Mouse (Mus musculus): Measurements from ENCODE around the gene Gramd1b. TPM values are rescaled to one million over a fixed set of nuclear protein-coding genes. Genes with fewer than 3 reads are reported as not detected.
"Not testable (repeated sequence)": the region's sequence is repeated elsewhere in the genome, so short reads cannot be mapped to it uniquely, and the experiment has no call there.

Gene Gramd1b
- polyA plus RNA-seq, 1 experiment from 2014 or later: 8.5 TPM

- no peak for ATAC-seq (replicated peaks; ENCODE audit: insufficient number of reproducible peaks, low FRiP score, low TSS enrichment)
- H3K27me3 ChIP-seq (ENCODE audit: control insufficient read depth, insufficient read depth, low read length): no peaks in the 10 kb centered on the region
- H3K9me3 ChIP-seq (replicated peaks; ENCODE audit: control insufficient read depth, low read length): no peaks in the 10 kb centered on the region
- H3K4me1 ChIP-seq (ENCODE audit: control insufficient read depth, insufficient read depth, low read length): no peaks in the 10 kb centered on the region
- H3K27ac ChIP-seq (ENCODE audit: low read depth, low read length): no peak overlapping the region
- H3K36me3 ChIP-seq (ENCODE audit: control insufficient read depth, insufficient read depth, low read length): no peaks in the 10 kb centered on the region
- WGBS (ENCODE audit: insufficient replicate concordance): 80% methylated on average over 5 of the region's 5 CpGs
- H3K9ac ChIP-seq (ENCODE audit: low read depth, low read length): no peak overlapping the region
- H3K4me2 ChIP-seq: no peak overlapping the region
- no peak overlapping the region for H3K4me3 ChIP-seq (ENCODE audit: low read depth, low read length)
These were observed 26.3 kb downstream of the Gramd1b start for GRCm38 (mm10) chr9:40504886-40505285.

GRCm38 (mm10) chr9:40500691-40501090 is 30.5 kb downstream of the Gramd1b start:
- Histone ChIP-seq H3K27ac (ENCODE audit: low read depth, low read length) (no peak overlapping the region), H3K36me3 (ENCODE audit: control insufficient read depth, insufficient read depth, low read length) (no peaks in the 10 kb centered on the region), H3K4me1 (ENCODE audit: control insufficient read depth, insufficient read depth, low read length) (no peaks in the 10 kb centered on the region), H3K9me3 (replicated peaks; ENCODE audit: control insufficient read depth, low read length) (no peaks in the 10 kb centered on the region), H3K4me3 (ENCODE audit: low read depth, low read length) (no peak overlapping the region), H3K27me3 (ENCODE audit: control insufficient read depth, insufficient read depth, low read length) (no peaks in the 10 kb centered on the region), H3K4me2 (no peak overlapping the region), H3K9ac (ENCODE audit: low read depth, low read length) (no peak overlapping the region)
- ATAC-seq (replicated peaks; ENCODE audit: insufficient number of reproducible peaks, low FRiP score, low TSS enrichment): no peak

GRCm38 (mm10) chr9:40482351-40483084 is 48.7 kb downstream of the Gramd1b start:
- not testable (repeated sequence) for H3K4me2 ChIP-seq; H3K27me3 ChIP-seq (ENCODE audit: control insufficient read depth, insufficient read depth, low read length); ATAC-seq (replicated peaks; ENCODE audit: insufficient number of reproducible peaks, low FRiP score, low TSS enrichment); H3K36me3 ChIP-seq (ENCODE audit: control insufficient read depth, insufficient read depth, low read length); H3K9me3 ChIP-seq (replicated peaks; ENCODE audit: control insufficient read depth, low read length); H3K4me3 ChIP-seq (ENCODE audit: low read depth, low read length); H3K9ac ChIP-seq (ENCODE audit: low read depth, low read length); H3K4me1 ChIP-seq (ENCODE audit: control insufficient read depth, insufficient read depth, low read length); H3K27ac ChIP-seq (ENCODE audit: low read depth, low read length)
- WGBS (ENCODE audit: insufficient replicate concordance): 63% methylated on average over 7 of the region's 7 CpGs

GRCm38 (mm10) chr9:40481271-40481670 is 49.9 kb downstream of the Gramd1b start:
- no peak overlapping the region for H3K9ac ChIP-seq (ENCODE audit: low read depth, low read length)
- H3K9me3 ChIP-seq (replicated peaks; ENCODE audit: control insufficient read depth, low read length): no peaks in the 10 kb centered on the region
- H3K27ac ChIP-seq (ENCODE audit: low read depth, low read length): no peak overlapping the region
- no peaks in the 10 kb centered on the region for H3K36me3 ChIP-seq (ENCODE audit: control insufficient read depth, insufficient read depth, low read length)
- no peak for ATAC-seq (replicated peaks; ENCODE audit: insufficient number of reproducible peaks, low FRiP score, low TSS enrichment)
- H3K4me1 ChIP-seq (ENCODE audit: control insufficient read depth, insufficient read depth, low read length): peaks cover 8% of the 10 kb centered on the region
- no peak overlapping the region for H3K4me3 ChIP-seq (ENCODE audit: low read depth, low read length)
- H3K27me3 ChIP-seq (ENCODE audit: control insufficient read depth, insufficient read depth, low read length): no peaks in the 10 kb centered on the region
- WGBS (ENCODE audit: insufficient replicate concordance): 49% methylated on average over 3 of the region's 3 CpGs
- no peak overlapping the region for H3K4me2 ChIP-seq

- 40% methylated on average over 4 of the region's 4 CpGs for WGBS (ENCODE audit: insufficient replicate concordance)
- H3K9me3 ChIP-seq (replicated peaks; ENCODE audit: control insufficient read depth, low read length): no peaks in the 10 kb centered on the region
- peaks cover 8% of the 10 kb centered on the region for H3K4me1 ChIP-seq (ENCODE audit: control insufficient read depth, insufficient read depth, low read length)
- no peak overlapping the region for H3K4me3 ChIP-seq (ENCODE audit: low read depth, low read length)
- H3K27me3 ChIP-seq (ENCODE audit: control insufficient read depth, insufficient read depth, low read length): no peaks in the 10 kb centered on the region
- no peak for ATAC-seq (replicated peaks; ENCODE audit: insufficient number of reproducible peaks, low FRiP score, low TSS enrichment)
- no peak overlapping the region for H3K4me2 ChIP-seq
- H3K27ac ChIP-seq (ENCODE audit: low read depth, low read length): no peak overlapping the region
- no peak overlapping the region for H3K9ac ChIP-seq (ENCODE audit: low read depth, low read length)
- H3K36me3 ChIP-seq (ENCODE audit: control insufficient read depth, insufficient read depth, low read length): no peaks in the 10 kb centered on the region
These were observed 51.9 kb downstream of the Gramd1b start for GRCm38 (mm10) chr9:40479333-40479732.

- Histone ChIP-seq H3K9me3 (replicated peaks; ENCODE audit: control insufficient read depth, low read length) (no peaks in the 10 kb centered on the region), H3K36me3 (ENCODE audit: control insufficient read depth, insufficient read depth, low read length) (no peaks in the 10 kb centered on the region), H3K4me3 (ENCODE audit: low read depth, low read length) (no peak overlapping the region), H3K27me3 (ENCODE audit: control insufficient read depth, insufficient read depth, low read length) (no peaks in the 10 kb centered on the region), H3K27ac (ENCODE audit: low read depth, low read length) (peak overlapping the region; percentile 67), H3K9ac (ENCODE audit: low read depth, low read length) (no peak overlapping the region), H3K4me2 (no peak overlapping the region), H3K4me1 (ENCODE audit: control insufficient read depth, insufficient read depth, low read length) (peaks cover 8% of the 10 kb centered on the region)
- peak; percentile 72 for ATAC-seq (replicated peaks; ENCODE audit: insufficient number of reproducible peaks, low FRiP score, low TSS enrichment)
- WGBS (ENCODE audit: insufficient replicate concordance): 42% methylated on average over 9 of the region's 9 CpGs
These were observed 52.9 kb downstream of the Gramd1b start for GRCm38 (mm10) chr9:40478146-40478900.

GRCm38 (mm10) chr9:40477611-40478010 is 53.6 kb downstream of the Gramd1b start:
- Histone ChIP-seq H3K9me3 (replicated peaks; ENCODE audit: control insufficient read depth, low read length) (no peaks in the 10 kb centered on the region), H3K4me3 (ENCODE audit: low read depth, low read length) (no peak overlapping the region), H3K27ac (ENCODE audit: low read depth, low read length) (peak overlapping the region; percentile 67), H3K4me1 (ENCODE audit: control insufficient read depth, insufficient read depth, low read length) (peaks cover 8% of the 10 kb centered on the region), H3K4me2 (no peak overlapping the region), H3K27me3 (ENCODE audit: control insufficient read depth, insufficient read depth, low read length) (no peaks in the 10 kb centered on the region), H3K36me3 (ENCODE audit: control insufficient read depth, insufficient read depth, low read length) (no peaks in the 10 kb centered on the region), H3K9ac (ENCODE audit: low read depth, low read length) (no peak overlapping the region)
- ATAC-seq (replicated peaks; ENCODE audit: insufficient number of reproducible peaks, low FRiP score, low TSS enrichment): no peak
- 70% methylated on average over 2 of the region's 2 CpGs for WGBS (ENCODE audit: insufficient replicate concordance)

GRCm38 (mm10) chr9:40476098-40476497 is 55.1 kb downstream of the Gramd1b start:
- Histone ChIP-seq H3K27me3 (ENCODE audit: control insufficient read depth, insufficient read depth, low read length) (no peaks in the 10 kb centered on the region), H3K4me3 (ENCODE audit: low read depth, low read length) (no peak overlapping the region), H3K9me3 (replicated peaks; ENCODE audit: control insufficient read depth, low read length) (no peaks in the 10 kb centered on the region), H3K36me3 (ENCODE audit: control insufficient read depth, insufficient read depth, low read length) (no peaks in the 10 kb centered on the region), H3K9ac (ENCODE audit: low read depth, low read length) (no peak overlapping the region), H3K4me2 (no peak overlapping the region), H3K27ac (ENCODE audit: low read depth, low read length) (no peak overlapping the region), H3K4me1 (ENCODE audit: control insufficient read depth, insufficient read depth, low read length) (peaks cover 5% of the 10 kb centered on the region)
- ATAC-seq (replicated peaks; ENCODE audit: insufficient number of reproducible peaks, low FRiP score, low TSS enrichment): no peak
- WGBS (ENCODE audit: insufficient replicate concordance): 85% methylated on average over 11 of the region's 11 CpGs

All from heart, embryonic 11.5 days (tissue).